Mouse (Mus musculus) cerebellum, adult 9-11 months (tissue): ENCODE measurements around the gene Zfp385c.

ENCODE experiments used
- DNase-seq: peaks from one replicate; pipeline ENCODE4 v3.0.0; 2022

The Zfp385c gene

GRCm38 (mm10) chr11:100692164-100692616, at the start of gene Zfp385c:
Zfp385c (minus strand) TSS chr11:100692455.
- DNase-seq = no peak

GRCm38 (mm10) chr11:100741348-100741747, 49.1 kb upstream of the Zfp385c start:
- DNase-seq = peak; percentile 59

GRCm38 (mm10) chr11:100738749-100739148, 46.5 kb upstream of the Zfp385c start:
- peak; percentile 55 for DNase-seq

DNA sequence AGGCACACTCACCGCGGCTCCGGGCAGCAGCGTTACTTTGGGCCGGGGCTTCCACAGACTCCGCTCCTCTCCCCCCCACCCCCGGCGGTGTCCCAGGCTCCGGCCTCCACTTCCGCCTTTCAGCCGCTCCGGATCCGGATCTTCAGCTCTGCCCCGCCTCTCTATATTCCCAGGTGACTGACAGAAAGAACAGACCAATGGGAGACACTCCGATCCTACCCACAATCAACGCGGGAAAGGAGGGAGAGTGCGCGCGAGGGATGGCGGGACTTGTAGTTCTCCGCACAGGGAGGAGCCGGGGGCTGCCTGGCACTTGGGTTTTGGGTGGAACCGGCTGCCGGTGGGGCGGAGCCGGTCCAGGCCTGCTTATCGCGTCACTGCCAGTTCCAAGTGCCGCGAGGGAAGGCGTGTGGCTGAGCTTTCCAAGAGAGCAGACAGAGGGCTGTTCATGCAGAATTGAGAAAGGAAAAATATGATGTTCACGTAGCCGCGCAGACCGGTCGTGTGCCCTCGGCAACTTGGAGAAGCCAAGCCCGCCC, 45.9 kb upstream of the Zfp385c start, which contains the start of gene Rab5c:
Gene Rab5c, minus strand, starts transcription at position 150 of the 539 bp plus-strand sequence.
- DNase-seq = peak; percentile 100

DNA sequence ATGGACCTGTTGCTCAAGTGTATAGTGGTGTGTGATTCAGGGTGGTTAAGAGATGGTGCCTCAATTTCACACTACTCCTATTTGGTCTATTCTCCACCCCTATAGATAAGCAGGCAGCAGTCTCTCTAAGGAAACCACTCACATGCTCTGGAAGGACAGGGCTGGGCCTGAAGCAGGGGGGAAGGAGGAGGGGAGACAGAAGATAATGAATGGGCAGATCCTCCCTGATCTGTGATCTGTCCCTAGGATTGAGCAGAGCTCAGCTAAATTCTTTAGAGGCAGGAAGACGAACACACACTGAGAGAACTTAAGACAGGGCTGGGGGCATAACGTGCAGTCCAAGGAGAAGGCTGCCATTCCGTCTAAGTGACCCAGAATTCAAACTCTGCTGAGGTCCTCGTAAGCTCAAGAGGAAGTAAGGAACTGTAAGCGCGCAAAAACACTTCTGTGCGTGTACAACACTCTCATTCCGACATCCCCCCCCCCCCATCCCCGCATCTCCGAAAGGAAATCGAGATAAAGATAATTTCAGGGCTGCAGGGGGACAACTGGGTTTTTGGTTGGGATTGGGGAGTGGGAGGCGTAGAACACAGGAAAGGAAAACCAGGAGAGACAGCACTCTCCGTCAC, 45.0 kb upstream of the Zfp385c start:
- no peak for DNase-seq

DNA sequence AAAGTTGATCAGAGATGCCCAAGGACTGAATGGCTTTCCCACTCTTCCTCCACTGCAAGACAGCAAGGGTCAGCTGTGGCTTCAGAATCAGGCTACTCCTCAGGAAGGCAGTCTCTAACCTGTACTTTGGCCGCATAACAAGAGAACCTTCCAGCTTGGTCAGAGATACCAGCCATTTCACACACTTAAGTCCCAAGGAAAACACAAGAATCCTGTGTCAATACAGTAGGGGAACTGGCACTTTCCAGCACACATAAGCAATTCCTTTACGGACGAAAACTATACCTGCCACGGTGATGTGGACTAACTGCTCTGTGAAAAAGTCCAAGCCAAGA, 44.5 kb upstream of the Zfp385c start:
- no peak for DNase-seq

DNA sequence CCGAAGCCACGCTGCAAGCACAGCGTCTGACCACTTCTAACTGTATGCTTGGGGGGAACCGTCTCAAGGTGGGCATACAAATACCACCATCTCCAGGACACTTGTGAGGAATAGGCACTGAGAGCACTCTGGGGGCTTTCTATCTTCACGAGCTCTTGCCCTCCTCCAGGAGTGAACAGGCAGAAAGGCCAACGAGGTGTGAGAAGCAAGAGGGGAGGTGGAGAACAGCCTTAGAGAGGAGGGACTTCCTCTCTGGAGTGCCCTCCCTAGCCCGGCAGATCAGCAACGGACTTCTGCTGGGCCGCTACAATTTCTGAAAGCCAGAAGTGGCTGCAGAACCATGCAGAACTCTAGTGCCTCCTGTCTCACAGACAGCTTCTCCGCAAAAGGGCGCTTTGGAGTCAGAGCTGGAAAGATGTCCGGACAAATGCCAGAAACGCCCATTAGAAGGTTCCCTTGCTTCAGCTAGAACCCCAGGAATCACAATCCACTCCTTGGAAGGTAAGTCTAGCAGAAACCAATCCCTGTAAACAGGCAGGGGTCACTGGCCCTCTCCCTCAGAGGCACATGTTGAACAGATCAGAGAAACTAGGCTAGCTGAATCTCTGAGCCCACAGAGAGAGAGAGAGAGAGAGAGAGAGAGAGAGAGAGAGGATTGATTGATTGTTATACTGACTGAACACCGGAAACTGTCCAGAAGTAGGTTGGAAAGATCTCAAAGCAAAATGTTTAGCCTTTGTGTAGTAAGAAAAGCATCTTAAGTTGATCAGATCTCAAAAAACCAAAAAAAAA, 43.9 kb upstream of the Zfp385c start:
- no peak for DNase-seq

DNA sequence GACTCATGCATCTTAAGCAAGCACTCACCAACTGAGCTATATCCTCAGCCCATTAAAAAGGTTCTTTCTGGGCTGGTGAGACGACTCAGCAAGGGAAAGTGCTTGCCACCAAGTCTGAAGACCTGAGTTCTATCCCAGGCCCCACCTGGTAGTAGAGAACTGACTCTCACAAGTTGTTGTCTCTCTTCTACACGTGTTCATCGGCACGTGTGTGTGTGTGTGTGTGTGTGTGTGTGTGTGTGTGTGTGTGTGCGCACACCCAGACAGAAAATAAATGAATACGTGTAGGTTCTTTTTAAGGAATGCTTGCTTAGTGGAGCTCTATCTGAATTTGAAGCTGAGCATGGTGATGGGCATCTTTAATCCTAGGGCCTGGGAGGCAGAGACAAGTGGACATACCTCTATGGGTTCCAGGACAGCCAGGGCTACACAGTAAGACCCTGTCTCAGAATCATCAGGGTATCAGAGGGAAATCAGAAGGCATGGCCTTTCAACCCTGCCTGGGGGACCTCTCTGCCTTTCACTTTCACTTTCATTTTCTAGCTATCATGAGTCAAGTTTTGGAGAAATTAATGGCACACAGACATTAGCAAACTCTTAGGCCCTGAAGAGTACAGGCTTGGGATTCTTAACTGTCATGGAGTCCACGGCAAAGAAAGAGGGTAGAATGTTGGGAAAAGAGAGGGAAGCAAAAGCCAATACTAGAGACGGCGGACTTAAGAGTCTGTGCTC, 43.0 kb upstream of the Zfp385c start:
- DNase-seq = no peak

- no peak for DNase-seq
These were observed 38.4 kb upstream of the Zfp385c start for GRCm38 (mm10) chr11:100730477-100731205.

GRCm38 (mm10) chr11:100729976-100730375, 37.7 kb upstream of the Zfp385c start:
- DNase-seq = no peak

- no peak for DNase-seq
These were observed 36.3 kb upstream of the Zfp385c start for GRCm38 (mm10) chr11:100728601-100729000.

DNA sequence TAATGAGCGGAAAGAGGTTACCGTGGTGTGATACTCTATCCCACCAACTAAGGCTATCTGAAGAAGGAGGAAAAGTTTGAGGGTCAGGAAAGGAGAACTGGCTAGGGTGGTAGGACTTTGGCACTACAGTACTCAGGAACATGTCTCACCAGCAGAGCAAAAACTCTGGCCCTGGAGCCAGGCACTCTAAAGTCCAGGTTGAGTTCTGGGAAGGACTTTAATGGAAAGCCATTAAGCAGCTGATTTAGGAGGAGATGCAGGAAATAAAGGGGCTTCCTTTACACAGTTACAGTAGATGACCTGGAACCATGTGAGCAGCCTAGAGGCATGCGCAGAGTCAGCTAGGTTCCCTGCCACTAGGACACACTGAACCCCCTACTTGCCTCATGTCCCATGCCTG, 34.9 kb upstream of the Zfp385c start:
- no peak for DNase-seq

- no peak for DNase-seq
These were observed 32.8 kb upstream of the Zfp385c start for GRCm38 (mm10) chr11:100724919-100725512.

- DNase-seq = no peak
These were observed 30.3 kb upstream of the Zfp385c start for GRCm38 (mm10) chr11:100722493-100723028.

DNA sequence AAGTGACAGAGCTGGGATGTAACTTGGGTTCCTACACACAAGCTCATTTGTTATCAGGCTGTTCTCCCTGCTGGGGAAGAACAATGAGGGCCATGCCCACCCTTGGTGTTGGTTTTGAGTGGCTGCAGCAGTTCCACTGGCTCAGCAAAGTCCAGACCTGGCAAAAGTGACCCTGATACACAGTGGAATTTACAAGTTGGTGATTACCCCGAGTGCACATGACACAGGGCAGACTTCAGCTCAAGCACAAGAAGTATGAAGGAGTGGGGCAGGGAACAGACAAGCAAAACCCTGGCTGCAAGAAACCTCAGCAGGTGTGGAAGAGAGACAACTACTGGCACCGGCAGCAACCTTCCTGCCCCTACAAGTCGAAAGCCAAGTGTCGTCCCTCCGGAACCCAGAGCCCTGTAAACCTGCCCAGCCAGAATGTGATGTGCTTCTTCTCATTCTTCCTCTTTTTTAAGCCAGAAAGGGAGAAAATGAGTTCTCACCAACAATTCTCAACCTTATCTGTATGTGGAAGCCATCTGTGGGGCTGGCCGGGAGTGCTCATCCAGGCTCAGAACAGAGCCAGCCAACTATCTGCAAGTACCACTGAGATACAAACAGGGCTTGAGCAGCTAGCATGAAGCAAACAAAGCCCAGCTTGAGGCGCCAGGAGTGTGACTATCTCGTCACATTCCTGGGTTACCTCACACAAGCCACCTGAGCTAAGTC, 29.7 kb upstream of the Zfp385c start:
- no peak for DNase-seq

DNA sequence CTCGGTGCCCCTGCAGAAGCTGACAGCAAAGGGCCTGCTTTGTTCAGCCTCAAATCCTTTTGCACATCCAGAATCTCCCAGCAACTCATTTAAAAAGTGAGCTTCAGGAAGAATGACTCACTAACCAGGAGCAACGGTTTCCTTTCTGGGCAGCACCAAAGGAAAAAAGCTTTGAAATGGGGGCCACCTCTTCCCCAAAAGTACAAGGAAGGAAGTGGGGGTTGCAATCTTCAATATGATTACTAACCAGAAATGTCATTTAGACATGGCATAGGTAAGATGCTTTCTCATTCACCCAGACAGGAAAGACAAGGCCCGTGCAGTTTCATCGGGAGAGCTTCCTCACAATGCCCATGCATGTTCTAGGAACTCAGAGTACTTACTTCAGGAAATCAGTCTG, 29.0 kb upstream of the Zfp385c start:
- no peak for DNase-seq

DNA sequence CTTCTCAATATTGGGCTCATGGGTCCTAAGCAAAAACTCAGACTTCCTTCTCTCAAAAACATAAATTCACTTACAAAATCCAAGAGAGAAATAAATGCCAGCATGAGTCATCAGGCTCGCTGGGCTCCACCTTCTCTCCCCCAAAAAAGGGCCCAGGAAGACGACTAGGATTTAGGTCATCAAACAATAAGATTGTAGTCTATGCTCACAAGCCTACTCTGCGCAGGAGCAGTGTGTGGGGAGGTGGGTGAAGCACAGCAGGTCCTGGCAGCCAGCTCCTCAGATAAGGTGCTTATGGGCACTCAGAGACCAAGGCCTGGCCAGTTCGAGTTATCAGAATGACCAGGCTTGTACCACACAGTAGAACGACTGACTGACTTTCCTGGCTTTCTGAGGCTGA, 28.1 kb upstream of the Zfp385c start:
- no peak for DNase-seq

GRCm38 (mm10) chr11:100719893-100720292, 27.6 kb upstream of the Zfp385c start:
- DNase-seq = no peak

DNA sequence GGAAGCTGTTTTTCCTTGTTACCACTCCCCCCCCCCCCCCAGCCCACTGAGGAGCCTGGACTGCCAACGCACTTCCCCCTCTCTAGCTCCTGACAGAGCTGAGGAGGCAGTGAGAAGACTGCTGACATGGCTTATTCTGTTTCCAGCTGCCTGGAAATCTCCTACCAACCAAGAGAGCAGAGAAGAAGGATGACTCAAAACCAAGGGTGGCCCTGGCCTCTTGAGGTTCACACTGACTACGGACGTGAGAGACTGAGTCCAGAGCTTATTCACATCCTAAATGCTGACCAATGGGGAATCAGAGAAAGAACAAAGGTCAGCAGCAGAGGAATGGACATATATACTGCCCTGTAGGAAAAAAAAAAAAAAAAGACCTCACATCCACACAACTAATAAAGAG, 27.1 kb upstream of the Zfp385c start:
- DNase-seq = no peak

DNA sequence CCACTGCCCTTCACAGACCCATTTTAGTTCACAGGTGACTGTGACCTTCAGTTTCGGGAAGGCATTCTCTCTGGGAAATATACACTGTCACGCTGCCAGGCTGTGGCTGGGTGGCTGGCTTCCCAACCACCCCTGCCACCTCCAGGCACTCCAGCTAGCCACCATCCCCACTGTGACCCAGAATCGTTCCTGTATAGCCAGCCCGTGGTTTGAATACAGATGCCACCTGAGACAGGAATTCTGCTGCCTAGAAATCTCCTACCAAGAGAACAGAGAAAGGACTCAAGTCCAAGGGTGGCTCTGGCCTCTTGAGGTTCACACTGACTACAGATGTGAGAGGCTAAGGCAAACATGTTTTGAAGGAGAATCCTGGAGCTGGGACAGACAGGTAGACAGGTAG, 26.6 kb upstream of the Zfp385c start:
- no peak for DNase-seq

GRCm38 (mm10) chr11:100718462-100718861, 26.2 kb upstream of the Zfp385c start:
- DNase-seq = no peak
